Mouse (Mus musculus) adrenal gland, postnatal 14 days (tissue): ENCODE data around the gene Ccr10. TPM values are rescaled to one million over a fixed set of nuclear protein-coding genes. Genes with fewer than 3 reads are reported as not detected.
"Not testable (repeated sequence)": the region's sequence is repeated elsewhere in the genome, so short reads cannot be mapped to it uniquely, and the experiment has no call there.

Experiments
- DNase-seq: peaks from one replicate; pipeline ENCODE4 v3.0.0; 2021; ENCODE audit warnings: mixed read lengths
- microRNA-seq, 2 experiments: library from miRNA; unstranded; fragments of <30 nt; microRNA quantifications; one replicate each; pipeline ENCODE4 v1.2.0; 2021
- total RNA-seq: library from RNA; stranded (reverse); gene quantifications from 2 replicates; pipeline ENCODE4 v1.2.3, GENCODE M21; 2021

Gene Ccr10
- total RNA-seq, 1 experiment from 2014 or later, result 1.5 TPM

- DNase-seq, result not testable (repeated sequence)
Measured at GRCm38 (mm10) chr11:101124494-101124893, 50.7 kb downstream of the Ccr10 start.

Small RNA genes within 50 kb of the gene (microRNA-seq; reads per million reads assigned to microRNA genes)
- gene Gm27626, result 0 reads per million in 2 experiments

Other genes with a start within 250 kb of the Ccr10 start
- 75.1 and 82.4 TPM in 2 replicates for gene Stat3, start 235.9 kb downstream of the Ccr10 start, total RNA-seq
- gene Cavin1, start 204.6 kb downstream of the Ccr10 start, total RNA-seq, result 290 and 306 TPM in 2 replicates
- 91.3 and 111 TPM in 2 replicates for gene Atp6v0a1, start 166.0 kb downstream of the Ccr10 start, total RNA-seq
- 29.6 and 30.8 TPM in 2 replicates for gene Naglu, start 105.4 kb downstream of the Ccr10 start, total RNA-seq
- gene Hsd17b1, start 97.0 kb downstream of the Ccr10 start, total RNA-seq, result 0.85 and 1.2 TPM in 2 replicates
- 87.7 and 97.6 TPM in 2 replicates for gene Coasy, start 92.9 kb downstream of the Ccr10 start, total RNA-seq
- 39.8 and 45.9 TPM in 2 replicates for gene Mlx, start 88.2 kb downstream of the Ccr10 start, total RNA-seq
- gene Psmc3ip, start 80.0 kb downstream of the Ccr10 start, total RNA-seq, result 6.6 and 8.8 TPM in 2 replicates
- gene Retreg3, start 55.5 kb downstream of the Ccr10 start, total RNA-seq, result 53.7 and 56.0 TPM in 2 replicates
- gene Tubg1, start 55.5 kb downstream of the Ccr10 start, total RNA-seq, result 45.9 and 48.6 TPM in 2 replicates
- gene Tubg2, start 19.5 kb downstream of the Ccr10 start, total RNA-seq, result 7.2 and 7.9 TPM in 2 replicates
- 10.9 and 13.5 TPM in 2 replicates for gene Cntnap1, start 4.9 kb downstream of the Ccr10 start, total RNA-seq
- gene Plekhh3, start 4.1 kb downstream of the Ccr10 start, total RNA-seq, result 30.5 and 32.7 TPM in 2 replicates
- 28.8 and 37.7 TPM in 2 replicates for gene Ezh1, start 51.0 kb upstream of the Ccr10 start, total RNA-seq
- gene Ramp2, start 70.6 kb upstream of the Ccr10 start, total RNA-seq, result 107 and 145 TPM in 2 replicates
- gene Vps25, start 78.3 kb upstream of the Ccr10 start, total RNA-seq, result 116 and 120 TPM in 2 replicates
- 3.4 and 3.6 TPM in 2 replicates for gene Wnk4, start 85.1 kb upstream of the Ccr10 start, total RNA-seq
- gene Cntd1, start 103.6 kb upstream of the Ccr10 start, total RNA-seq, result 0.44 and 0.86 TPM in 2 replicates
- 79.4 and 80.1 TPM in 2 replicates for gene Coa3, start 103.7 kb upstream of the Ccr10 start, total RNA-seq
- 135 and 147 TPM in 2 replicates for gene Becn1, start 126.8 kb upstream of the Ccr10 start, total RNA-seq
- 148 and 152 TPM in 2 replicates for gene Psme3, start 140.8 kb upstream of the Ccr10 start, total RNA-seq
- 7.3 and 10.2 TPM in 2 replicates for gene Aoc2, start 149.6 kb upstream of the Ccr10 start, total RNA-seq
- 125 and 168 TPM in 2 replicates for gene Aoc3, start 155.2 kb upstream of the Ccr10 start, total RNA-seq
- gene G6pc, start 192.1 kb upstream of the Ccr10 start, total RNA-seq, result 8.4 and 26.4 TPM in 2 replicates
- 41.9 and 44.8 TPM in 2 replicates for gene Aarsd1, start 242.2 kb upstream of the Ccr10 start, total RNA-seq
- 3.9 and 6.0 TPM in 2 replicates for gene Gm27029, start 249.4 kb upstream of the Ccr10 start, total RNA-seq
- gene Rundc1, start 249.6 kb upstream of the Ccr10 start, total RNA-seq, result 19.6 and 20.9 TPM in 2 replicates
- gene Ptges3l, start 249.9 kb upstream of the Ccr10 start, total RNA-seq, result 3.2 and 5.3 TPM in 2 replicates